Mouse (Mus musculus) lung, postnatal 0 days (tissue): ENCODE data around the gene Arsk.

ENCODE experiments used
- CTCF ChIP-seq: IDR thresholded peaks from 2 replicates; pipeline ENCODE4 v1.5.1; 2016; ENCODE audit warnings: antibody characterized with exemption, mild to moderate bottlenecking
- EP300 ChIP-seq: IDR thresholded peaks from 2 replicates; pipeline ENCODE4 v1.6.1; 2016; ENCODE audit warnings: antibody characterized with exemption, mild to moderate bottlenecking, control low read depth

- peak; percentile 46 for TF ChIP-seq CTCF
- TF ChIP-seq EP300: no peak
These were observed 76.7 kb downstream of the Arsk start for GRCm38 (mm10) chr13:76021782-76022181.
